Mouse (Mus musculus): Measurements from ENCODE around the gene Il1r1.
A peak's percentile ranks its signal among the peaks of the same experiment; 100 is the strongest.

Il1r1 gene

GRCm38 (mm10) chr1:40233217-40233616 lies 8.3 kb downstream of the Il1r1 start:
- no peak for DNase-seq

- no peak for DNase-seq
Measured at GRCm38 (mm10) chr1:40233621-40234020, 8.7 kb downstream of the Il1r1 start.

DNA sequence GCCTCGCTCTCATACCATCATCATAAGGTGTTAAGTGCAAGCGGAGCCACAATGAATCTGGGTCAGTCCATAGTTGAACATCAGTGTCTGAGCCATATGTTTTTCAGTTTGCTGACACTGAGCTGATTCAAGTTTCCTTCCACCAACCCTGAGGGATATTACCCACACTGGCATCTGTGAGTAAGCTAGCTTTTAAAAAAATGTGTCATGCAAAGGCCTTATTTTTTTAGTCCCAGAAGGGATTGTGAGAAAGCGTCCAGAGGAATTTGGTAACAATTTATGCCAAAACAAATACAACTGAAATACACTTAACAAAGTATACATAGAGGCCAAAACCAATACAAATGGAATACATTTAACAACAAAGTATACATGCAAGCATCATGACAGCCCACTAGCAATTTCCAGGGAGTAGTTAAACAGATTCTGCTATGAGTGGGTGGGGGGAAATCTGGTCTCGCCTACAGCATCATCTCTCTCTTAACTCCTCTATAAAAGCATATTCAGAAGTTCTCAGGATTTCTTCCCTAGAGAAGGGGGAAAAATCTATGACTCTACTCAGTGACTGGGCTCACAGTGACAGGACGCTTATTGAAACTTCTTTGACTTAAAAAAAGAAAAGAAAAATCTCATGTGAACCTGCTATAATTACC lies 10.8 kb downstream of the Il1r1 start:
- DNase-seq = no peak

DNA sequence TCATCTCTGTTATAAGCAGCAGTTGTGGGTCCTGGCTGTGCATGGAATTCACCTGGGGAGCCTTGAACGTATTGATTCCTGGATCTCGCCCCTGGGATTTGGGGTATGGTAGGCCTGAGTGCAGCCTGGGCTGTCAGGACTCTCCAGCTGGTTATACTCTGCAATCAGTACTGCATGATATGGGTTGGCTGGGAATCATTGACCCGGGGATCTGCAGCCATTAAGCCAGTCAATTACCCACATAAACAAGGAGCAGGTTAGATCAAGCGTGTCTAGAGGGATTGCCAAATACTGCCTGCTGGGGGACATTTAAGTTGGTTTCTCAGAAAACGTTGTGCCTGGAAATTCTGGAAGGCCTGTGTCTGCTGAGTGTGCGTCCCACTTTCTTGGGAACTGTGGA lies 11.8 kb downstream of the Il1r1 start:
- DNase-seq = peak; percentile 10 to 12

DNA sequence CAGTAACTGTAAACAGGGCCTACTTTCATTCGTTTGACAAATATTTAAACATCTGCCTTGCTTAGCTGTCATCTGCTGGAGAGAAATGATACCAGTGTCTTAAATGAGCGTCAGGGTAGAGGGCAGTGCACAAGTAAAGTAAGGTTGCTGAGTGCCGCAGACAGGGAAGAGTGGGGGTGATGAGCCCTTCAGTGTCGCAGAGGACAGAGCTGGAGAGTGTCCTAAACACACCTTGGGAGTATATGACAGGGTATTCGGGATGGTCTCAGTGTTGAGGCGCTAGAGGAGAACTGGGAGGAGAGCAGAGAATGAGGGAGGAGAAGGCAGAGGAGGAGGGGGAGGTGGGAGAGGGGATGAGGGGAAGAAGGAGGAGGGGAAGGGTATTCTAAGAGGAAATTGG lies 12.2 kb downstream of the Il1r1 start:
- no peak for DNase-seq

DNA sequence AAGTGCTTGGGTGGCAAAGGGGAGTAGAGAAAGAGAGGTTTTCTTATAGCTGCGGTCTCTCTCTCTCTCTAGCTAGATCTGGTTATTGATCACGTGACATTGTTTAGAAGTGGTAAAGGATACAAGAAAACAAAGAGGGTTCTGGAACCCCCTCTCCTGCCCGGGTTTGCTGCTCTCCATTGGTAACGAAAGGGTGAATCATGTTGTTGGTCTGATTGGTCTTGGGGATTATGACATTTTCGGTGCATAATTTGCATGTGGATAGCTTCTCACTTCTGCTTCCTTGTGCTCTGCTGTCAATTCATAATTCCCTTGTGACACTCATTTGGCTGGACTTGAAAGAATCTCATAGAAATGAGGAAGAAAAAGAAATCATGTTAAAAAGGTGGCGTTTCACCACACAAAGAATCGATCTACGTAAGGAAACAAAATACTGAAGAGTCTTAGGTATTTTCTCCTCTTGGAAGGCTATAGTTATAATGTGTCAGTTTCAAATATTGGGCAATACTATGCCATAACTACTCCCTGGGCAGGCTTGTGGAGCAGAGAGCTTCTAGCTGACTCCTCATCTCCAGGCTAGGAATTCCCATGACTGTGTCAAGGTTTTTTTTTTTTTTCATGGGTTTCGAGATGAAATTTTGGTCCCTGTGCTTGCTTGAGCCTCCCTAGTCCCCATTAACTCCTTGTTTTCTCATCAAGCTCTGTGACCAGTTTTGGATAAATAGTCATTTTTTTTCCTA lies 15.6 kb downstream of the Il1r1 start:
- DNase-seq = no peak

DNA sequence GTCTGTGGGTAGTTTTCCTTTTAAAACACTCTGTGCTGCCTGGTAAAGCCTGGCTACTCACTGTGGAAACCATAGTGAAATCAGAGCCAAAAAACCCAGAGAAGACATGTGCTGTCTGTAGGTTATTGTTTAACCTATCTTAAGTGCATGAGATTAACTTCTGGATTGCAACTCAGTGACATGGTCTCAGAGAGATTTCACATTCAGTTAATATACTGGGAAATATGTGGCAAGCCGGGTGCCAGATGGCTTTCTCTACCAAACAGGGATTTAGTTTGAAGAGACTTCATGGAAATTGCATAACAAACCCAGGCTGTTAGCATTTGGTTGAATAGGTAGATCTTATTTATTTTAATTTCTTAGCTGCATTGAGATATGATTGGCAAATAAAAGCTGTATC lies 17.8 kb downstream of the Il1r1 start:
- DNase-seq = peak in 1 of 2 experiments; percentile 25

DNA sequence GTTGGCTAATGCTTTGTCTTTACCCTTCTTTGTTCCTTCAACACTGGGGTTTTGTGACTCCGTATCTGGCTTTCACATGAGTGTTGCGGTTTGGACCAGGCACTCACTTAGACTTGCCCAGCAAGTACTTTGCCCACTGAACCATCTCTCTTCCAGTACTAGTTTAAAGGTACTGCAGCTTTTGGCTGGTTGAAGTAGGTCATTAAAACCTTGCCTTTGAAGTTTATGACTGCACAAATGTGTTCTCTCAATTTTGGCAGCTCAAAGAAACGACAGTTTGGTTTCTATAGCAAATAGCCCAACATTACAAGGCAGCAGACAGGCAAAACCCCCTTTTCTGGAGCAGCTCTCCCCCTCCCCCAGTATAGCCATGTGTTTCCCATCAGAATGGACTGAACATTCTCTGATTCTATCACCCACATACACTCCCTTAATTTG lies 18.7 kb downstream of the Il1r1 start:
- peak in 1 of 2 experiments; percentile 21 for DNase-seq

GRCm38 (mm10) chr1:40250425-40250824 lies 25.5 kb downstream of the Il1r1 start:
- DNase-seq = no peak

DNA sequence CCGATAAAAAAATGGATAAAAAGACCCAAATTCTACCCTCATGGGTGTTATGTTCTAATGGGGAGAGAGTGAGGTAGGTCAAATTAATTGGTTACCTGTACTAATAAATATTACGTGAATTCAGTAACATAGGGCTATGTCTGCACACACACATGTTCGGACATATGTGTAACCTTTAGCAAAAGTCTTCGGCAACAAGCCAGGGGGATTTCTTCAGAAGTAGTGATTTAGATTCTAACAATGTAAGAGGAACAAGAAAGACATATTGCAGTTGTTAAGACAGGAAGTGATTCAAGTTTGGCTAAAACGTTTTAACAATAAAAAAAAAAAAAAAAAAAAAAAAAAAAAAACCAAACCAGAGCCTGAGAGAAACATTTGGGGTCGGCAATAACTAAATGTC lies 27.6 kb downstream of the Il1r1 start:
- DNase-seq = no peak

GRCm38 (mm10) chr1:40253940-40254339 lies 29.1 kb downstream of the Il1r1 start:
- no peak for DNase-seq

DNA sequence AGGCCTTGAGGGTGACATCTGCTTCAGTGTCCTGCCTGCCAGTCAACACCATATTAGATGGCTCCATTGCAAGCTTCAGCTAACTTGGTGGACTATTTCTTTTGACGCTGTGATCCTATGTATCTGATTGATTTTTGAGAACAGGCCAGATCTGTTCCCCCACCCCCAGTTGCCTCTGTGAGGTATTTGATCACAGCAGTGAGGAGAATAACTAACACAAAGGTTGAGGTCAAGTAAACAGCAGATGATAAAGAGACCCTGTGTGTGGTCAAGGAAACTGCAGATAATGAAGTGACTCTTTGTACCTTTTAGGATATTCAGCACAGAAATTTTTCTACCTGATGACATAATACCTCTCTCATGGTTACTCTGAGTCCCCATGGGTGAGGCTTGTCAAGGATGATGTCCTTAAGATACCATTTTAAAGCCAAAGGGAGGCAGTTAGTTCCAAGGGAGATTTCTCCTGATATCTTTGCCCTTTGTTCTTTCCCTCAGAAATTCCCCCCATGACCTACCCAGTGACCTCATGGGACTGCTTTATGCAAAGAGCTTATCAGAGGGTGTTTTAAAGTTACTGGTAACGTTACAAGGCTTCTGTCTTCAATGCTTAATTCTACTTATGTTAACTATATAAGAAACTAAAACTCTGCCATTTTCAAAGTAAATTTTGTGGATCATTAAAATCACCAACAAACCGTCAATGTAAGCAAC lies 29.6 kb downstream of the Il1r1 start:
- DNase-seq = no peak

DNA sequence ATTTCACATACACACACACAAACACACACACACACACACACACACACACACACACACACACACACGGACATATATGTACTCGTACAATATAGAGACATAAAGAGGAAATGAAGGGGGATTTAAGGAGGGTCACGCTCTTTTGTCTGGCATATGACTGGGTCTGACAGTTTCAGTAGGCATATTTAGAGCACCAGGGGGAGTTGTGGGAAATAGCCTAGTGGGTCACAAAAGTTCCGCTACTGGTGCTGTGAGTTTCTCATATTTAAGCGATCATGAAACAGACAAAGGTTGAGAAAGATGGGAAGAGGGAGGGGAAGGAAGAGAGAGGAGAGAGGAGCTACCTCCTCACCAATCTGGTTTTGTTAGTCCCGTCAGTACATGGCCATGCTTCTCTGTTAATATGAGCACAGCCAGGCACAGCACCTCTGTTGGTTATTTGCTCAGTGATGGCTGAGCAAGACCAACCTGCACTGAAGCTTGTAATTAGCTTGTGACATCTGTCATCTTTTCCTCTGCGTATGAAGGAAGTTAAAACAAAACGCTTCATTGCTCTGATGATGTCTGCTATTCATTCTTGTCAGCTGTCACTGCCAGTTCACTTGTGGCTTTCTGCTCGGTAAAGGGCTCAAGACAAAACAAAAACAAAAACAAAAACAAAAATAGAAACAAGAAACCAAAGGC lies 37.7 kb downstream of the Il1r1 start:
- DNase-seq = no peak

- DNase-seq = no peak
Measured at GRCm38 (mm10) chr1:40263122-40263498, 38.2 kb downstream of the Il1r1 start.

GRCm38 (mm10) chr1:40263679-40264078 lies 38.8 kb downstream of the Il1r1 start:
- DNase-seq = no peak

DNA sequence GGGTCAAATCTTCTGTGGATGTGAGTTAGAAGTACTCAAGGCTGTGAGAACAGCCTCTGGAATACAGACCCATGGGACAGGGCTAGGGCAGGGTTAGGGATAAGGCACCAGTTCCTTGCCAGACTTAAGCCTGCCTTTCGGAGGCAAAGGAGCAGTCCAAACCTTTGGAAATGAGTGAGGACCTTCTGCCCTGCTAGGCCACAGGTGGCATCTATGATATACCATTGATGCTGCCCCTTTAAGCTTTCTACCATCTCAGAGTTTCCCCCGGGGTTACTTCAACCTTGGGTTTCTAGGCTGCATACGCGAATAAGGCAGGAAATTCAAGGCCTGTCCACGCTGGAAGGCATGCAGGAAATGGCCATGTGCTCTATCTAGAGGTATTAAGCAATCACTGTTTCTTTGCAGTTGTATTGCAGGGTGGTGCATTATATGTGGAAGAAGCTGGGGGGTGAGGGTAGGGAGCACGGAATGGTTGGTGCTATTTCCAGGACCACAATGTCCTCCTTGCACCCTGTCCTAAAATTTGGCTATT lies 40.5 kb downstream of the Il1r1 start:
- no peak for DNase-seq

DNA sequence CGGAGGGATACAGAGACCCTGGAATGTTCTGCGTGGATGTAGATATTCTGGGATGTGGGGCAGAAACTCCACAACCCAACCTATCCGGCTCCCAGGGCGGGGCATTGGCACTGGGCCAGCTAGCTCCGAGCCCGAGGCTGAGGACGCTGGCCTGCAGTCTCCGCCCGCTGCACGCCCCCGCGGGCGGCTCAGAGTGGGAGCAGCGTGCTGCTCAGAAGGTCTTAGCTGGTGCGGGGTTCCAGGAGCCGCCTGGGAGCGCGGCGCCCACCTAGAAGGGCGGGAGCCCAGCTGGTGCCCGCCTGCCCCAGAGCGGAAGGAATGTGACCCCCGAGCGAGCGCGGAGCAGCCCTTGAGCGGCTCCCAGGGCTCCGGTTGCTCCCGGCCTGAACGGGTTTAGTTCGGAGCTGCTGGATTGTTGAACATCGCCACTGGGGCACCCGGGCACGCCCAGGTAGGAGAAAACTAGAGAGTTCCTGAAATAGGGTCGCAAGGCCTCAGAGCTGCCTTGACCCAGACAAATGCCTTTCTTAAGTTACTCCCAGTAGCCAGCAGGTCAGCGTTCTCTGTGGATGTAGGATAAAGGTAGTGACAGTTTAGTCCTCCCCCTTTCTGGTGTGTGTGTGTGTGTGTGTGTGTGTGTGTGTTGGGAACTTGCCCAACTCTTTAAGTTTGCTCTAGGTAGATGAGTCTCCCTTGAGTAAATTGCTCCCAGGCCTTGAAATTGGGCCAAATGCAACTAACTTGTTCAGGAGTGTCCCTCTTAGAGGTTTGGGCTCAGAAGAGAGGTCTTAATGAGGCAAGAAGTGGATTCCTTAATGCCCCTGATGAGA lies 41.8 kb downstream of the Il1r1 start:
- peak; percentile 46 to 71 for DNase-seq

DNA sequence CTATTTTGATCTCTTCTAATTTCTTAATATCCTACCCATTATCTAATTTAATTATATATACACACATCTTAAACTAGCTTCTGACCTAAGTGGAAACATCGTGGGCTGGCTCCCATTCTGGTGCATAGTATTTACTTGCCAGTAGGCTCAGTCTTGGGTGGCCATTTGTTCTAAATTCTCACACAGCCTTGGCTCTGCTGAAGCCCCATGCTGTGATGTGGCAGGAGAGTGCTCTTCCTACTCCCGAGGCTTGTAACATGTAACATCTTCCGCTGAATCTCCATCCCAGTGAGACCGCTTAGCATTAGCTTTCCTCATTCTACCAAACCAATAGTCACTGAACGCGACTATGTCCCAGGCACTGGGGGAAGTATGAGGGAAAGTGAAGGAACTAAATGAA lies 43.0 kb downstream of the Il1r1 start:
- DNase-seq = no peak

DNA sequence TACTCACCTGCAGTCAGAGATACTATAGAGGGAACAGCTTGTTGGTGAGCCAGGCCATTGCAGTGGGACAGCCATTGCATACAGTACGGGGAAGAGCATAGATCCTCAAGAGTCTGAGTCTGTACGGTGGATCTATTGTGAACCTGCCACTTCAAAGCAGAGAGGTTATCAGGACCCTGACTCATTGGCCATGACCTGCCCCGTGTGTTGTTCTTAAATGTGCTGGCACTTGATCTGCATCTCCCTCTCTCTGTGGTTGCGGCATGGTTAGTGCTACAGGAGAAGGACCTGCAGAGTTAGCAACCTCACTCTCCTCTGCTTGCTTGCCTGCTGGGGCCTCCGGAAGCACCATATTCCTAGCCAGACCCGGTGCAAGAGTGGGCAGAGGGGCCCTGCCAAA lies 43.7 kb downstream of the Il1r1 start:
- no peak for DNase-seq

- no peak for DNase-seq
Measured at GRCm38 (mm10) chr1:40270415-40270814, 45.5 kb downstream of the Il1r1 start.

GRCm38 (mm10) chr1:40271052-40271451 lies 46.2 kb downstream of the Il1r1 start:
- no peak for DNase-seq

- no peak for DNase-seq
Measured at GRCm38 (mm10) chr1:40271486-40272055, 46.7 kb downstream of the Il1r1 start.

All from kidney, adult 8-10 months (tissue).